17 mouse cellular contexts compared by ENCODE assay signal in genomic region chr7:101539774-101540173, GRCm38 (mm10). TPM values are rescaled to one million over a fixed set of nuclear protein-coding genes. Genes with fewer than 3 reads are reported as not detected.
"Had no signal": no experiment of that assay in that cellular context is flagged by ENCODE, and none has a peak within 500 bp of the region (broad histone marks: within the 10 kb centered on the region; RNA-seq: fewer than 3 reads in every experiment).

No protein-coding gene starts in this region.

- ATAC-seq: intestine, postnatal 0 days; lung, postnatal 0 days had no signal

- H3K36me3 ChIP-seq: limb, embryonic 13.5 days had no signal

- H3K9me3 ChIP-seq: limb, embryonic 13.5 days had no signal

- H3K27ac ChIP-seq: limb, embryonic 13.5 days; liver, embryonic 14.5 days had no signal

- H3K4me2 ChIP-seq: limb, embryonic 13.5 days had no signal

- H3K4me3 ChIP-seq: limb, embryonic 13.5 days had no signal

- H3K9ac ChIP-seq: limb, embryonic 13.5 days; liver, embryonic 14.5 days had no signal

- DNase-seq: kidney, adult 8-10 months; kidney, postnatal 25 days; layer of hippocampus, adult 9-11 months; layer of hippocampus, postnatal 36 days; left cerebral cortex, postnatal 4 days; lung, adult 18-20 months; lung, postnatal 36 days; right cerebral cortex, postnatal 25 days; thymus, adult 18-20 months; thymus, postnatal 14 days had no signal

- H3K4me1 ChIP-seq: limb, embryonic 13.5 days had no signal

RNA-seq across cellular contexts. Expression of gene Art2b, which starts 45.6 kb away (rescaled TPM):
- polyA plus RNA-seq: kidney, embryonic 16.5 days; limb, embryonic 13.5 days; lung, postnatal 0 days; midbrain, postnatal 0 days; neural tube, embryonic 14.5 days had no signal
